In genomic region chr12:84417605-84417922, GRCm38 (mm10) we compare ENCODE assay signal across 8 mouse cellular contexts. TPM values are rescaled to one million over a fixed set of nuclear protein-coding genes. Genes with fewer than 3 reads are reported as not detected.
DNase-seq lines count a peak whose midpoint lies in the region; ATAC-seq lines count a peak whose summit lies in the region.

No protein-coding gene starts in this region.

- H3K9ac ChIP-seq in lung, embryonic 15.5 days, result peak overlapping the region; percentile 48
- H3K9ac ChIP-seq in neural tube, embryonic 14.5 days (replicated peaks; ENCODE audit: low read depth, low read length), result peak overlapping the region; percentile 66

- no peaks in the 10 kb centered on the region for H3K9me3 ChIP-seq in lung, embryonic 15.5 days
- H3K9me3 ChIP-seq in limb, embryonic 10.5 days (replicated peaks), result no peaks in the 10 kb centered on the region; the same call in 1 of the 2 replicates
- H3K9me3 ChIP-seq in neural tube, embryonic 14.5 days (ENCODE audit: control insufficient read depth, low read length), result no peaks in the 10 kb centered on the region

- H3K4me2 ChIP-seq in lung, embryonic 15.5 days, result peak overlapping the region; percentile 74
- peak overlapping the region; percentile 76 for H3K4me2 ChIP-seq in neural tube, embryonic 14.5 days (ENCODE audit: low read depth, low read length)

- ATAC-seq in lung, embryonic 15.5 days (ENCODE audit: borderline replicate concordance, extremely low read depth, low FRiP score, low TSS enrichment), result no peak; the same call in 1 of the 2 replicates
- ATAC-seq in erythroblast, adult 5-6 weeks (replicated peaks; ENCODE audit: low FRiP score, poor library complexity, severe bottlenecking), result peak; percentile 29
- ATAC-seq in neural tube, embryonic 14.5 days (ENCODE audit: low read depth), result no peak; the same call in 1 of the 2 replicates

- H3K4me1 ChIP-seq in lung, embryonic 15.5 days, result peaks cover 5% of the 10 kb centered on the region; the same call in 1 of the 2 replicates
- peaks cover 6% of the 10 kb centered on the region for H3K4me1 ChIP-seq in limb, embryonic 10.5 days
- H3K4me1 ChIP-seq in neural tube, embryonic 14.5 days (ENCODE audit: control insufficient read depth, insufficient read depth, low read length), result peaks cover 2% of the 10 kb centered on the region; the same call in 1 of the 2 replicates

- no peak for DNase-seq in lung, postnatal 36 days
- DNase-seq in limb, embryonic 10.5 days (ENCODE audit: low spot score), result no peak
- no peak for DNase-seq in right cerebral cortex, postnatal 4 days
- DNase-seq in kidney, postnatal 14 days, result no peak
- no peak for DNase-seq in right cerebral cortex, postnatal 14 days

- 0 out of 2 replicates have a peak overlapping the region, but pooled peaks have one; percentile 12 for H3K27ac ChIP-seq in lung, embryonic 15.5 days
- H3K27ac ChIP-seq in limb, embryonic 10.5 days, result peak overlapping the region; percentile 87
- peak overlapping the region; percentile 91 for H3K27ac ChIP-seq in neural tube, embryonic 14.5 days (ENCODE audit: low read depth, low read length)

- H3K4me3 ChIP-seq in lung, embryonic 15.5 days, result peak overlapping the region; percentile 51
- peak overlapping the region; percentile 70 for H3K4me3 ChIP-seq in limb, embryonic 10.5 days
- H3K4me3 ChIP-seq in neural tube, embryonic 14.5 days (ENCODE audit: low read depth, low read length), result peak overlapping the region; percentile 56

- no peaks in the 10 kb centered on the region for H3K36me3 ChIP-seq in lung, embryonic 15.5 days
- peaks cover 9% of the 10 kb centered on the region for H3K36me3 ChIP-seq in limb, embryonic 10.5 days
- H3K36me3 ChIP-seq in neural tube, embryonic 14.5 days (ENCODE audit: control insufficient read depth, insufficient read depth, low read length), result no peaks in the 10 kb centered on the region

- no peaks in the 10 kb centered on the region for H3K27me3 ChIP-seq in lung, embryonic 15.5 days
- H3K27me3 ChIP-seq in limb, embryonic 10.5 days (ENCODE audit: low read depth, poor library complexity, severe bottlenecking), result no peaks in the 10 kb centered on the region
- H3K27me3 ChIP-seq in neural tube, embryonic 14.5 days (ENCODE audit: control insufficient read depth, insufficient read depth, low read length), result no peaks in the 10 kb centered on the region

- WGBS in lung, embryonic 15.5 days, result 35% methylated on average over 18 of the region's 18 CpGs
- 35% methylated on average over 18 of the region's 18 CpGs for WGBS in limb, embryonic 10.5 days
- 33% methylated on average over 18 of the region's 18 CpGs for WGBS in neural tube, embryonic 14.5 days

RNA-seq across cellular contexts. Expression of gene Rnf113a2, which starts 0.6 kb away (rescaled TPM):
- polyA plus RNA-seq in lung, embryonic 15.5 days (2015; fragmentation: Nextera tagmentation; extraction: Ambion mirVana), result 24.2 and 24.6 TPM in 2 replicates
- total RNA-seq in erythroblast, adult 5-6 weeks (2015; ENCODE audit: low replicate concordance), result 8.5 and 17.3 TPM in 2 replicates
- 7.1 and 17.7 TPM in 2 replicates for total RNA-seq in erythroblast, adult 5-6 weeks (2017; ENCODE audit: low replicate concordance)
- 23.1 and 24.8 TPM in 2 replicates for polyA plus RNA-seq in limb, embryonic 10.5 days (2016; fragmentation: Nextera tagmentation; extraction: Ambion mirVana)
- 22.7 and 25.4 TPM in 2 replicates for polyA plus RNA-seq in neural tube, embryonic 14.5 days (2014; fragmentation: Nextera tagmentation; extraction: Ambion mirVana)

RNA-seq across cellular contexts. Expression of gene Bbof1, which starts 8.7 kb away (rescaled TPM):
- polyA plus RNA-seq in lung, embryonic 15.5 days (2015; fragmentation: Nextera tagmentation; extraction: Ambion mirVana), result 1.6 and 2.4 TPM in 2 replicates
- total RNA-seq in erythroblast, adult 5-6 weeks (2015; ENCODE audit: low replicate concordance), result not detected in 2 replicates
- 0.26 and 0.84 TPM in 2 replicates for total RNA-seq in erythroblast, adult 5-6 weeks (2017; ENCODE audit: low replicate concordance)
- 0.36 and 0.51 TPM in 2 replicates for polyA plus RNA-seq in limb, embryonic 10.5 days (2016; fragmentation: Nextera tagmentation; extraction: Ambion mirVana)
- polyA plus RNA-seq in neural tube, embryonic 14.5 days (2014; fragmentation: Nextera tagmentation; extraction: Ambion mirVana), result 4.0 and 5.2 TPM in 2 replicates

RNA-seq across cellular contexts. Expression of gene Entpd5, which starts 8.7 kb away (rescaled TPM):
- polyA plus RNA-seq in lung, embryonic 15.5 days (2015; fragmentation: Nextera tagmentation; extraction: Ambion mirVana), result 18.3 and 19.0 TPM in 2 replicates
- total RNA-seq in erythroblast, adult 5-6 weeks (2015; ENCODE audit: low replicate concordance), result 5.0 and 5.2 TPM in 2 replicates
- total RNA-seq in erythroblast, adult 5-6 weeks (2017; ENCODE audit: low replicate concordance), result 4.9 and 6.3 TPM in 2 replicates
- polyA plus RNA-seq in limb, embryonic 10.5 days (2016; fragmentation: Nextera tagmentation; extraction: Ambion mirVana), result 7.8 and 8.9 TPM in 2 replicates
- polyA plus RNA-seq in neural tube, embryonic 14.5 days (2014; fragmentation: Nextera tagmentation; extraction: Ambion mirVana), result 13.0 and 14.2 TPM in 2 replicates

RNA-seq across cellular contexts. Expression of gene Aldh6a1, which starts 33.2 kb away (rescaled TPM):
- 39.1 and 40.5 TPM in 2 replicates for polyA plus RNA-seq in lung, embryonic 15.5 days (2015; fragmentation: Nextera tagmentation; extraction: Ambion mirVana)
- 3.3 and 13.8 TPM in 2 replicates for total RNA-seq in erythroblast, adult 5-6 weeks (2015; ENCODE audit: low replicate concordance)
- total RNA-seq in erythroblast, adult 5-6 weeks (2017; ENCODE audit: low replicate concordance), result 2.5 and 4.4 TPM in 2 replicates
- polyA plus RNA-seq in limb, embryonic 10.5 days (2016; fragmentation: Nextera tagmentation; extraction: Ambion mirVana), result 13.2 and 20.6 TPM in 2 replicates
- 41.7 and 45.1 TPM in 2 replicates for polyA plus RNA-seq in neural tube, embryonic 14.5 days (2014; fragmentation: Nextera tagmentation; extraction: Ambion mirVana)

RNA-seq across cellular contexts. Expression of gene Lin52, which starts 33.7 kb away (rescaled TPM):
- 21.6 and 22.2 TPM in 2 replicates for polyA plus RNA-seq in lung, embryonic 15.5 days (2015; fragmentation: Nextera tagmentation; extraction: Ambion mirVana)
- total RNA-seq in erythroblast, adult 5-6 weeks (2015; ENCODE audit: low replicate concordance), result 29.0 and 38.0 TPM in 2 replicates
- total RNA-seq in erythroblast, adult 5-6 weeks (2017; ENCODE audit: low replicate concordance), result 11.7 and 16.3 TPM in 2 replicates
- 25.8 and 29.2 TPM in 2 replicates for polyA plus RNA-seq in limb, embryonic 10.5 days (2016; fragmentation: Nextera tagmentation; extraction: Ambion mirVana)
- 30.8 and 35.0 TPM in 2 replicates for polyA plus RNA-seq in neural tube, embryonic 14.5 days (2014; fragmentation: Nextera tagmentation; extraction: Ambion mirVana)

Comparison
In these comparisons a context has a peak if more than half of its experiments do, and no peak if none do; other contexts are left out.
1. H3K27ac ChIP-seq: peak in every context shown above with its lines; median percentile 91 in neural tube, embryonic 14.5 days; 87 in limb, embryonic 10.5 days; 12 in lung, embryonic 15.5 days.